Mouse (Mus musculus): ENCODE data around the gene Pex10. TPM values are rescaled to one million over a fixed set of nuclear protein-coding genes. Genes with fewer than 3 reads are reported as not detected.
A peak's percentile ranks its signal among the peaks of the same experiment; 100 is the strongest.

The Pex10 gene
- total and polyA plus RNA-seq, 2 experiments from 2014 or later = 12.2 to 15.7 TPM

GRCm38 (mm10) chr4:155034787-155035186 is 32.0 kb upstream of the Pex10 start:
- no peak for TF ChIP-seq CTCF (IDR thresholded peaks at IDR 0.05)
- Histone ChIP-seq H3K9ac (replicated peaks; ENCODE audit: low read length, poor library complexity, severe bottlenecking) (no peak overlapping the region), H3K4me1 (ENCODE audit: insufficient read depth, low read length) (0 out of 2 replicates have a peak, but pooled peaks cover 7% of the 10 kb centered on the region), H3K4me3 (ENCODE audit: low read depth, low read length) (no peak overlapping the region), H3K4me2 (ENCODE audit: low read depth, low read length, poor library complexity, severe bottlenecking) (no peak overlapping the region), H3K36me3 (ENCODE audit: insufficient read depth, low read length) (no peaks in the 10 kb centered on the region), H3K27ac (ENCODE audit: low read depth, low read length) (no peak overlapping the region), H3K9me3 (ENCODE audit: low read length) (no peaks in the 10 kb centered on the region), H3K27me3 (ENCODE audit: insufficient read depth, low read length) (0 out of 2 replicates have a peak, but pooled peaks cover 4% of the 10 kb centered on the region)
- 49% methylated on average over 13 of the region's 13 CpGs for WGBS
- ATAC-seq (ENCODE audit: low FRiP score) (no peak), DNase-seq (ENCODE audit: low spot score) (peak; percentile 46)

GRCm38 (mm10) chr4:155040197-155040596 is 26.6 kb upstream of the Pex10 start:
- no peaks in the 10 kb centered on the region for H3K36me3 ChIP-seq (ENCODE audit: insufficient read depth, low read length)
- ATAC-seq (ENCODE audit: low FRiP score) = no peak
- peak overlapping the region; percentile 30; the same call in 1 of the 2 replicates for H3K9ac ChIP-seq (replicated peaks; ENCODE audit: low read length, poor library complexity, severe bottlenecking)
- peaks cover 12% of the 10 kb centered on the region for H3K27me3 ChIP-seq (ENCODE audit: insufficient read depth, low read length)
- WGBS = 15% methylated on average over 9 of the region's 9 CpGs
- H3K4me3 ChIP-seq (ENCODE audit: low read depth, low read length) = peak overlapping the region; percentile 4; the same call in 1 of the 2 replicates
- no peak overlapping the region for H3K27ac ChIP-seq (ENCODE audit: low read depth, low read length)
- TF ChIP-seq CTCF (IDR thresholded peaks at IDR 0.05) = no peak
- peaks cover 19% of the 10 kb centered on the region for H3K4me1 ChIP-seq (ENCODE audit: insufficient read depth, low read length)
- H3K9me3 ChIP-seq (ENCODE audit: low read length) = no peaks in the 10 kb centered on the region
- peak overlapping the region; percentile 29 for H3K4me2 ChIP-seq (ENCODE audit: low read depth, low read length, poor library complexity, severe bottlenecking)
- no peak for DNase-seq (ENCODE audit: low spot score)

GRCm38 (mm10) chr4:155040696-155041095 is 26.1 kb upstream of the Pex10 start:
- ATAC-seq (ENCODE audit: low FRiP score) = no peak
- WGBS = 38% methylated on average over 6 of the region's 6 CpGs
- peaks cover 12% of the 10 kb centered on the region for H3K27me3 ChIP-seq (ENCODE audit: insufficient read depth, low read length)
- peak overlapping the region; percentile 4; the same call in 1 of the 2 replicates for H3K4me3 ChIP-seq (ENCODE audit: low read depth, low read length)
- H3K9ac ChIP-seq (replicated peaks; ENCODE audit: low read length, poor library complexity, severe bottlenecking) = 0 out of 2 replicates have a peak overlapping the region, but pooled peaks have one; percentile 30
- no peaks in the 10 kb centered on the region for H3K9me3 ChIP-seq (ENCODE audit: low read length)
- H3K36me3 ChIP-seq (ENCODE audit: insufficient read depth, low read length) = no peaks in the 10 kb centered on the region
- peak overlapping the region; percentile 29 for H3K4me2 ChIP-seq (ENCODE audit: low read depth, low read length, poor library complexity, severe bottlenecking)
- DNase-seq (ENCODE audit: low spot score) = no peak
- no peak overlapping the region for H3K27ac ChIP-seq (ENCODE audit: low read depth, low read length)
- peaks cover 19% of the 10 kb centered on the region for H3K4me1 ChIP-seq (ENCODE audit: insufficient read depth, low read length)
- TF ChIP-seq CTCF (IDR thresholded peaks at IDR 0.05) = no peak

- H3K4me1 ChIP-seq (ENCODE audit: insufficient read depth, low read length) = peaks cover 19% of the 10 kb centered on the region
- peak overlapping the region; percentile 55 for H3K4me3 ChIP-seq (ENCODE audit: low read depth, low read length)
- DNase-seq (ENCODE audit: low spot score) = no peak
- no peak for TF ChIP-seq CTCF (IDR thresholded peaks at IDR 0.05)
- no peak overlapping the region for H3K27ac ChIP-seq (ENCODE audit: low read depth, low read length)
- H3K9me3 ChIP-seq (ENCODE audit: low read length) = no peaks in the 10 kb centered on the region
- H3K9ac ChIP-seq (replicated peaks; ENCODE audit: low read length, poor library complexity, severe bottlenecking) = peak overlapping the region; percentile 77
- peak; percentile 32 for ATAC-seq (ENCODE audit: low FRiP score)
- 1% methylated on average over 64 of the region's 65 CpGs for WGBS
- peaks cover 12% of the 10 kb centered on the region for H3K27me3 ChIP-seq (ENCODE audit: insufficient read depth, low read length)
- H3K4me2 ChIP-seq (ENCODE audit: low read depth, low read length, poor library complexity, severe bottlenecking) = peak overlapping the region; percentile 88
- no peaks in the 10 kb centered on the region for H3K36me3 ChIP-seq (ENCODE audit: insufficient read depth, low read length)
Observed at GRCm38 (mm10) chr4:155042606-155043288, 24.1 kb upstream of the Pex10 start.

GRCm38 (mm10) chr4:155043289-155043625 is 23.6 kb upstream of the Pex10 start:
- Histone ChIP-seq H3K9ac (replicated peaks; ENCODE audit: low read length, poor library complexity, severe bottlenecking) (peak overlapping the region; percentile 77), H3K27me3 (ENCODE audit: insufficient read depth, low read length) (peaks cover 12% of the 10 kb centered on the region), H3K27ac (ENCODE audit: low read depth, low read length) (no peak overlapping the region), H3K4me2 (ENCODE audit: low read depth, low read length, poor library complexity, severe bottlenecking) (peak overlapping the region; percentile 88), H3K36me3 (ENCODE audit: insufficient read depth, low read length) (no peaks in the 10 kb centered on the region), H3K9me3 (ENCODE audit: low read length) (no peaks in the 10 kb centered on the region), H3K4me1 (ENCODE audit: insufficient read depth, low read length) (peaks cover 19% of the 10 kb centered on the region), H3K4me3 (ENCODE audit: low read depth, low read length) (peak overlapping the region; percentile 55)
- no peak for TF ChIP-seq CTCF (IDR thresholded peaks at IDR 0.05)
- ATAC-seq (ENCODE audit: low FRiP score) (peak; percentile 35; the same call in 1 of the 2 replicates), DNase-seq (ENCODE audit: low spot score) (no peak)
- WGBS = 3% methylated on average over 23 of the region's 25 CpGs

GRCm38 (mm10) chr4:155046636-155047035 is 20.2 kb upstream of the Pex10 start:
- H3K36me3 ChIP-seq (ENCODE audit: insufficient read depth, low read length) = no peaks in the 10 kb centered on the region
- no peak for DNase-seq (ENCODE audit: low spot score)
- H3K4me1 ChIP-seq (ENCODE audit: insufficient read depth, low read length) = peaks cover 4% of the 10 kb centered on the region; the same call in 1 of the 2 replicates
- no peak for ATAC-seq (ENCODE audit: low FRiP score)
- H3K9me3 ChIP-seq (ENCODE audit: low read length) = no peaks in the 10 kb centered on the region
- H3K4me3 ChIP-seq (ENCODE audit: low read depth, low read length) = no peak overlapping the region
- TF ChIP-seq CTCF (IDR thresholded peaks at IDR 0.05) = no peak
- no peak overlapping the region for H3K9ac ChIP-seq (replicated peaks; ENCODE audit: low read length, poor library complexity, severe bottlenecking)
- peaks cover 12% of the 10 kb centered on the region for H3K27me3 ChIP-seq (ENCODE audit: insufficient read depth, low read length)
- 91% methylated on average over 14 of the region's 14 CpGs for whole genome bisulfite sequencing
- no peak overlapping the region for H3K27ac ChIP-seq (ENCODE audit: low read depth, low read length)
- no peak overlapping the region for H3K4me2 ChIP-seq (ENCODE audit: low read depth, low read length, poor library complexity, severe bottlenecking)

Measured in midbrain, postnatal 0 days (tissue).